Mouse (Mus musculus): ENCODE measurements at regions not wholly inside any gene's neighbourhood (a gene's known extent, or its start where the extent isn't known, plus 50 kb on each side); places are given as distances from the start of the nearest gene placed in this dataset.
A peak's percentile ranks its signal among the peaks of the same experiment; 100 is the strongest.

- no peak for DNase-seq
Observed at GRCm38 (mm10) chr17:76327371-76327770, 775.6 kb upstream of the Fam98a start.

GRCm38 (mm10) chr17:76294630-76295029 lies 742.9 kb upstream of the Fam98a start:
- peak; percentile 1 for DNase-seq

All from kidney, adult 9 months (tissue).